Mouse (Mus musculus): ENCODE results near the gene Gprasp2.
"Not testable (repeated sequence)": the region's sequence is repeated elsewhere in the genome, so short reads cannot be mapped to it uniquely, and the experiment has no call there.

Gprasp2 gene

DNA sequence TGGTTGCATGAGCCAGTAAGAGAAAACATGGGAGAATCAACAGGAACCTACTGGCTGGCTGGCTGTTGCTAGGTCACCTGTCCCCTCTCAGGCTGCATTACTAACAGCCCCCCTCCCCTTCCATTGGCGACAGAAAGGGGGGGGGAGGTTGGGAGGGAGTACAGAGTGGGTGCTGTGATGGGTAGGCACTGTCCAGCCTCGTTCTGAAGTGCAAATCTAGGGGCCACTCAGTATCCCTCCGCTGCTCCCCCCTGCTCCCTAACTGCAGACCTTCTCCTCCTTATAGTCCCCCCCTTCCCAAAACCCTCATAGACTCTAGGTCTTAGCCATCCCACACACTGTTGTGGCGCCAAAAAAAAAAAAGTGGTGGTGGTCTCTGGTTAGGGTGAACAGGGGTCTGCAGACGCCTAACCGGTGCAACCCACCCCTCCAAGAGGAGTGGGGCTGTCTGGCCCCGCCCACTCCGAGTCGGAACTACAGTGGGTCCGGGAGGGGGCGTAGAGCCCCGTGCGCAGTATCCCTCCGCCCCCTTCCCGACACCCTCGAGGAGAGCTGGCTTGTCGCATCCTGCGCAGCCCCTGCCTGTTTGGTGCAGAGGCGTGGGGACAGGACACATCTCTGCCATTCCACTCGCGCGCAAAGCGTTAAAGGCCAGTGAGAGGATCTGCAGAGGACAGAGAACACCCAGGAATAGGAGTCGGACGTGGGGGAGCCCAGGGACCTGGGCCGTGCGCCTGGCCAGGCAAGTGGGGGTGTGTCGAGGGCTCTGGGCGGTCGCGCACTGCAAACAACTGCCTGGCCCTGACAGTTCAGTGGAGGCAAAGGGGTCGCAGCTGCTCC lies at the start of gene Gprasp2:
Gene Gprasp2, plus strand, starts transcription at position 514 of the 840 bp plus-strand sequence.
- peak; percentile 81 for DNase-seq

DNA sequence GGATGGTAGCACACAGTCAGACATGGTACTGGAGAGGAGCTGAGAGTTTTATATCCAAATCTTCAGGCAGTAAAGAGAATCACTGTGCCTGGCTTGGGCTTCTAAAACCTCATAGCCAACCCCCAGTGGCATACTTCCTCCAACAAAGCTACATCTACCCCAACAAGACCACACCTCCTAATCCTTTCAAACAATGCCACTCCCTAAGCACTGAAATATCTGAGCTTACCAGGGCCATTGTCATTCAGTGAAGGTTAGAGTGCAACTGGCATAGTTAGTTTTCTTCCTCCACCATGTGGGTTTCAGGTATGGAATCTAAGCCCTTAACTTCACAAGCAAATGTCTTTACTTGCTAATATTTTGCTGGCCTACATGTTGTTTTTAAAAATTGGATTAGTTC lies 47.3 kb upstream of the Gprasp2 start:
- no peak for DNase-seq

DNA sequence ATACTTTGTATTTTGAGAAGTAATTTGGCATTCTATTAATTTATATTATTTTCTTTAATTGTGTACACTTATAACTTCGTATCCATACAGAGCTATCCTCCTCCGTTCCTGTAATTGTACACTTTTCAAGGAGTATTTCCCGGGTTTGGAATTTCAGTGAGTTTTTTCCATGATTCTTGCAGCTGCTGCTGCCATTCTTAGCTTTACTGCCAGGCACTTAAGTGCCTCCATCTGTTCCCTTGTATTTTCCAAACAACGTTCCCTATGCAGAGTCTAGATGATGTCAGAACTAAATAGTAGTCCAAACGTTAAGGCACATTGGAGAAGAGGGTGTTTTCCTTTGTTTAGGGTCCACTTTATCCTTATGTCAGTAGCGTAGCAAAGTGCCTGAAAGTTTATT lies 46.5 kb upstream of the Gprasp2 start:
- no peak for DNase-seq

DNA sequence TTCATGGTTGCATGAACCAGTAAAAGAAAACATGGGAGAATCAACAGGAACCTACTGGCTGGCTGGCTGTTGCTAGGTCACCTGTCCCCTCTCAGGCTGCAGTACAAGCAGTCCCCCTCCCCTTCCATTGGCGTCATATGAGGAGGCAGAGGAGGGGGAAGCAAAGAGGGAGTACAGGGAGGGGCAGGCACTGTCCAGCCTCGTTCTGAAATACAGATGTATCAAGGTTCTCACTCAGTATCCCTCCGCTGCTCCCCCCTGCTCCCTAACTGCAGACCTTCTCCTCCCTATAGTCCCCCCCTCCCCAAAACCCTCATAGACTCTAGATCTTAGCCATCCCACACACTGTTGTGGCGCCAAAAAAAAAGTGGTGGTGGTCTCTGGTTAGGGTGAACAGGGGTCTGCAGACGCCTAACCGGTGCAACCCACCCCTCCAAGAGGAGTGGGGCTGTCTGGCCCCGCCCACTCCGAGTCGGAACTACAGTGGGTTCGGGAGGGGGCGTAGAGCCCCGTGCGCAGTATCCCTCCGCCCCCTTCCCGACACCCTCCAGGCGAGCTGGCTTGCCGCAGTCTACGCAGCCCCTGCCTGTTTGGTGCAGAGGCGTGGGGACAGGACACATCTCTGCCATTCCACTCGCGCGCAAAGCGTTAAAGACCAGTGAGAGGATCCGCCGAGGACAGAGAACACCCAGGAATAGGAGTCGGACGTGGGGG lies 43.1 kb upstream of the Gprasp2 start:
- peak; percentile 88 for DNase-seq

DNA sequence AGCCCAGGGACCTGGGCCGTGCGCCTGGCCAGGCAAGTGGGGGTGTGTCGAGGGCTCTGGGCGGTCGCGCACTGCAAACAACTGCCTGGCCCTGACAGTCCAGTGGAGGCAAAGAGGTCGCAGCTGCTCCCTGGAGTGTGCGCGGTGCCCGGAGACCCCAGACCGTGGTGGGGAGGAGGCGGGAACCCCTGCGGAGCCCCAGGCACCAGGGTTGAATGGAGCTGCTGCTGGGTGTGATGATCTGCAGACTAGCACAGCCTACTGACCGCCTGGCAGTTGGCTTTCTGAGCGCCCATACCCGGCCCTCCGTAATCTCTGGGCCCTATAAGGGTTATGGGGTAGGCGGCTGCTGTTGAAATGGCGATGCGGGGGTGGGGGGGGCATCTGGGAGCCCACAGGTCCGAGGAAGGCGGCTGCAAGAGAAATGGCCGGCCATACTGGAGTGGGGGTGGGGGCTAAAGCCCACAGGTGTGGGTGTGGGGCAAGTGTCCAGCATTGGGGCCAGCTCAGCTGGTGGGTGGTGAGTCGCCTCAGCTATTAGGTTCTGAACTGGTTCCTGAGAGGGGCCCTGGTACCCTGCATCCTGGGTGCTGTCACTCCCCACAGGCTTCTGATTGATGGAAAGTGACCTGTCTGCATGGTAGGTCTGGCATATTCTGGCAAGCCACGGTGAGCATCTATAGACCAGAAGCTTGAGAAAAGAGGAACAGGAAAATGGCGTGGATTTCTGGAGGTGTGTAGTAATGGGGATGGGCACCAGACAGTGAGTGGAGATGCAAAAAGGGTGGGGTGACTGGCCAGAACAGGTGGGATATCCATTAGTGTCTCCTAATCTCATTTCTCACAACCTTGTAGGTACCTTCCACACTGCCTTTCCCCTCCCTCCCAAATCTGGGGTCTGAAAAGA lies 42.3 kb upstream of the Gprasp2 start:
- DNase-seq, result peak; percentile 30

DNA sequence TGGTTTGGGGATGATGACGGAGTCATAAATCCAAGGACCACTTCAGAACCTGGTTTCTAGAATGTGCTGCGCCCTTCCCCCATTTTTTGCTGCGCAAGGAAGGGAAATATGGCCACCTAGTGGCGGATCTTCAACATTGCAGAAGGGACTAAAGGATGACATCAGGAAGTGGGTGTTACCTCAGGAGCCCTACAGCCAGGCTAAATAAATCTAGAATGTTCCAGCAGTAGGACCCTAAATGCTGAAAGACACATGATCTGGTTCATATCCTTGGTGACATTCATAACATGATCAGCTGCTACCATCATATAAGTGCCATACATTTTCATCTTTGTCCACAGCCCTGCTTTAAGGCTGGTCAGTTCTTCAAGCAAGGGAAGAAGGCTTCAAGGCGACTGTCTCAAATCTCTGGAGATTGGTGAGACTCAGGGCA lies 41.6 kb upstream of the Gprasp2 start, which contains the start of gene Bhlhb9:
Gene Bhlhb9, plus strand, starts transcription at position 383 of the 433 bp plus-strand sequence.
- peak; percentile 80 for DNase-seq

DNA sequence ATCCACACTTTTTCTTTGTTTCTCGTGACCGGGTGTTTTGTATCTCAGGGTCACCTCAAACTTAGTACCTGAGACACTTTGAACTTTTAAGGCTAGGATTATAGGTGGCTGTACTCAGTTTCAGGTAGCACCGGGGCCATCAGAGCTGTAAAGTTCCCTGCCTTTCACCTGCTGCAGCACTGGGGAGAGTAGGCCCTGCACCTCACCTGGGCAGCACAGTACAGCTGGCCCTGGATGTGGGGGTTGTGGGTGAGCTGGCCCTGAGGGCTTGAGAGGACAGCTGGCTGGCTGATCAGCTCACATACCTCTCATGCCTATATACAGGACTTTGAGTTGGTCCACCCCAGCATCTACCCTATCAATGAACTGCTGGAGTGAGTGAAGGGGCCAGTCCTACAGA lies 34.7 kb upstream of the Gprasp2 start:
- DNase-seq, result no peak

DNA sequence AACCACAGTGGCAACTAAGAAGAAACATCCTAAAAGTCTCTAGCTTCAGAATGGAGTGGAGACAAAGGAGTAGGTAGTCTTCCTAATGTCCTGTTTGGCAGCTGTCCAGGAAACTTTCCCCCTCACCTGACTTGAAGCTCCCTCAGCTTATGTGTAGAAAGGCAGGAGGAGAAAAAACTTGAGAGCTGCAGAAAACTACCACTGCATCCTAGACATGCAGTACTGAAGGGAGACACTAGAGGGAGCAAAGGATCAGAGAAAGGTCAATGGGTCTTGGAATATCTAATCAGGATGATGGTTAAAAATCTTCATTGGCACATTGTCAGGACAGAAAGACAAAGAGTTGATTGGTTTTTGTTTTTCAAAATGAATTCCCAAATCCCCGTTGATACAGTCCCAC lies 33.1 kb upstream of the Gprasp2 start:
- DNase-seq, result peak; percentile 65

DNA sequence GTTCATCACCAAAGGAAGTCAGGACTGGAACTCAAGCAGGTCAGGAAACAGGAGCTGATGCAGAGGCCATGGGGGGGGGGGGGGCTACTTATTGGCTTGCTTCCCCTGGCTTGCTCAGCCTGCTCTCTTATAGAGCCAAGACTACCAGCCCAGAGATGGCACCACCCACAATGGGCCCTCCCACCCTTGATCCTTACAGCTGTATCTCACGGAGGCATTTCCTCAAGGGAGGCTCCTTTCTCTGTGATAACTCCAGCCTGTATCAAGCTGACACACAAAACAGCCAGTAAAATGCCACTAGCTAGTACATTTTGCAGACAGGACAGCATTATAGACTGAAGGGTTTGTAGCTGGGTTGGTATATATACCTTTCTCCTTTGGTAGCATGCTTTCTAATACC lies 2.9 kb upstream of the Gprasp2 start:
- not testable (repeated sequence) for DNase-seq

DNA sequence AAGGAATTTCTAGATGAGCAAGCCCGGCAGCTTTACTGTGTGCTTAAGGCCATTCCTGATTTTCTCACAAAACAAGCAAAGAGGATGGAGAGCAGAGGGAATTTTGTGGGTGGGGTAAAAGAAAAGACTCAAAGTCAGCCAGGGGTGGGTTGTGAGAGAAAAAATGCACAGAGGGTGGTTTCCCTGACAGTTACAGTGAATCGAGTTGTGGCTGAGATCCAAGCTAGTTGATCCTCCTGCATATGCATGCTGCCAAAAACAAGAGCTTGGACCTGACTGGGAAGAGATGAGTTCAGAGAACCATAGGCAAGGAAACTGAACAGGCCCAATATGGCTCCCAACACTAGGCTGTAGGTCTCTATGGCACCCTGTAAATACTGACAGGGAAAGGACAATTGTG lies 938 bp upstream of the Gprasp2 start:
- DNase-seq, result no peak

DNA sequence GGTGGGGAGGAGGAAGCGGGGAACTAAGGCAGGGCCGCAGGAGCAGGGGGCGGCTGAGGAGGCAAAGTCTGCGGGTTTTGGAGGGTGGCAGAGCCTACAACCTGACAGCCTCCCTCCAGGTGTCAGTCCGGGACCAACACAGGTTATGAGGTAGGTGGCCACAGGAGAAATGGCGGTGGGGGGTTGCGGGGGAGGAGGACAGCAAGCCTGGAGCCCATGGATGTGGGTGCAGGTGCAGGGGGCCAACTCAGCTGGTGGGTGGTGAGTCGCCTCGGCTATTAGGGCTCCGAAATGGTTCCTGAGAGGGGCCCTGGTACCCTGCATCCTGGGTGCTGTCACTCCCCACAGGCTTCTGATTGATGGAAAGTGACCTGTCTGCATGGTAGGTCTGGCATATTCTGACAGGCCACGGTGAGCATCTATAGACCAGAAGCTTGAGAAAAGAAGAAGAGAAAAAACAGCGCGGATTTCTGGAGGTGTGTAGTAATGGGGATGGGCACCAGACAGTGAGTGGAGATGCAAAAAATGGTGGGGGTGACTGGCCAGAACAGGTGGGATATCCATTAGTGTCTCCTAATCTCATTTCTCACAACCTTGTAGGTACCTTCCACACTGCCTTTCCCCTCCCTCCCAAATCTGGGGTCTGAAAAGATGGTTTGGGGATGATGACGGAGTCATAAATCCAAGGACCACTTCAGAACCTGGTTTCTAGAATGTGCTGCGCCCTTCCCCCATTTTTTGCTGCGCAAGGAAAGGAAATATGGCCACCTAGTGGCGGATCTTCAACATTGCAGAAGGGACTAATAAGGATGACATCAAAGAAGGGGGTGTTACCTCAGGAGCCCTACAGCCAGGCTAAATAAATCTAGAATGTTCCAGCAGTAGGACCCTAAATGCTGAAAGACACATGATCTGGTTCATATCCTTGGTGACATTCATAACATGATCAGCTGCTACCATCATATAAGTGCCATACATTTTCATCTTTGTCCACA lies 860 bp downstream of the Gprasp2 start:
- DNase-seq, result peak; percentile 77

DNA sequence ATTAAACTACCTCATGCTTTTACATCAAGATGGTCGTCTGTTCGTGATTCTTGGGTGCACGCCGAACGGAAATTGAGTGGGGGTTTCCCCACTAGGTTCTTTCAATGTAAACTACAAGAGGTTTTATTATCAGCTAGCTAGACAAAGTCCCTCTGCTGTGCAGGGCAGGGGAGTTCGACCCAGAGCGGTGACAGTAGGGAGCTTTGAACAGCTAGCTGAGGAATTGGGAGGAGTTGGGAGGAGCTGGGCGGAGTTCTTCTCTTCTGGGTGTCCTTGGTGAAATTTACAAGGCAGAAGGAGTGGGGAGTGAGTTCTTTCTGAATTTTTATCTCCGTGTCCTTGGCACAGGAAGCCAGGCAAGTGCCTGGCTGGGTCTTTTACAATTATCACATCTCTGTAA lies 28.0 kb downstream of the Gprasp2 start:
- DNase-seq, result not testable (repeated sequence)

DNA sequence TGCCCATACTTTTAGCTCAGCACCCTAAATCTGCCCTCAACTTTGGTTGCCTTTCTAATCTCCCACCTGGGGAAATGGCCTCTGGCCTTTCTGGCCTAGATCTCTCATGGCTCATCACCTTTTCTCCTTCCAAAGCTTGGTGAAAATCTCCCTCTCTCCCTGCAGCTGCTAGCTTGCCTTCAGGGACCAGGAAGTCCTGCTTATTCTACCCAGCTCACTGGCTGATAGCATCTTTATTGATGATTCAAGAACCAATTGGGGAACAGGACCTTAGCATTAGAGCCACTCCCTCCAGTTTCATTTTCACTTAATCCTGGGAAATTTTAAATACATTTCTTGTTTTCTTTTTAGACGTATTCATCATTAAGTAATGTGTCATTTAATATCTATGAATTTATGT lies 37.8 kb downstream of the Gprasp2 start:
- DNase-seq, result no peak

DNA sequence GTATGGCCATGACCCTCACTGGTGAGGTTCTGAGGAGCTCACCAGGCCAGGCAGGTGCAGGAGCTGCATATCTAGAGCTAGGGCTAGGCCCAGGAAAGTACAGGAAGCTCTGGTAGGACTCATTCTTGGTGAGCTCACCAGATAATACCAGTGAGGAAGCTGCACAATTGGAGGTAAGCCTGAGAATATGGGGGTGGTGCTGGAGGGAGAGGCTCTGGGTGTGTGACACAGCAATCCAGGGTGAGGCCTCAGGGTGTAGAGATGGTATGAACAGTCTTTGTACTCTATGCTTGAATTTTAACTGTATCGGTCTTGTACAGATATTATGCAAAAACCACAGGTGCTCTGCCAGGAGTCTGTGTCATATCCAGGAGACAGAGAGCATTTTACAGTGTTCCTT lies 40.8 kb downstream of the Gprasp2 start:
- no peak for DNase-seq

DNA sequence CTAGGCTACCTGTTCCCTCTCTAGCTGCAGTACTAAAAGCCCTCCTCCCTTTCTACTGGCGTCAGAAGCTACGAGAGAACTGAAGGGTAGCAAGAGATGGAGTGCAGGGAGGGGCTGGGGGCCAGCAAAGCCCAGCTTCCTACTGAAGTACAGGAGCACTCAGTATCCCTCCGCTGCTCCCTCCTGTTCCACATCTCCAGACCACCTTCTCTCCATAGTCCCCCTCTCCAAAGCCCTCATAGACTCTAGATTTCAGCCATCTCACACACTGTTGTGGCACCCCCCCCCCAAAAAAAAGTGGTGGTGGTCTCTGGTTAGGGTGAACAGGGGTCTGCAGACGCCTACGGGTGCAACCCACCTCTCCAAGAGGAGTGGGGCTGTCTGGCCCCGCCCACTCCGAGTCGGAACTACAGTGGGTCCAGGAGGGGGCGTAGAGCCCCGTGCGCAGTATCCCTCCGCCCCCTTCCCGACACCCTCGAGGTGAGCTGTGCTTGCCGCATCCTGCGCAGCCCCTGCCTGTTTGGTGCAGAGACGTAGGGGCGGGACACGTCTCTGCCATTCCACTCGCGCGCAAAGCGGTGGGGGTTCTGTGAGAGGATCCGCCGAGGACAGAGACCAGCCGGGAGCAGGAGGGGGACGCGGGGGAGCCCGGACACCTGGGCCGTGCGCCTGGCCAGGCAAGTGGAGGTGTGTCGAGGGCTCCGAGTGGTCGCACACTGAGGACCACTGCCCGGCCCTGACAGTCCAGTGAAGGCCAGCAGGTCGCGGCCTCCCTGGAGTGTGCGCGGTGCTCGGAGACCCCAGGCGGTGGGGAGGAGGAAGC lies 46.8 kb downstream of the Gprasp2 start:
- DNase-seq, result peak; percentile 92

DNA sequence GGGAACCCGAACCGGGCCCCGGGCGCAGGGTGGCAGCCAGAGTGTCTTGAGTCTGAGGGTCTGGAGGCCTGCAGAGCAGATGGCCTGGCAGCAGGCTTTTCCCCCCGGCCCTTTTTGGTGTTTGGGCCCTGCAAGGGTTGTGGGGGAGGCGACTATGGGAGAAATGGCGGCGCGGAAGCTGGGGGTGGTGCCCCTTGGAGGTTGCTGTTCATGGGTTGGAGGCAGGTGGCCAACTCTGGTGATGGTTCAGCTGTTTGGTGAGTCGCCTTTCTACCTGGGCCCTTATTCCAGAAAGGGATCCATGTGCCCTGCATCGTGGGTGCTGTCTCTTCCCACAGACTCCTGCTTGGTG lies 47.4 kb downstream of the Gprasp2 start:
- no peak for DNase-seq
